Mouse (Mus musculus) heart, embryonic 11.5 days (tissue): ENCODE measurements at regions not wholly inside any gene's neighbourhood (a gene's known extent, or its start where the extent isn't known, plus 50 kb on each side); places are given as distances from the start of the nearest gene placed in this dataset.

Source experiments
- ATAC-seq: fragments of 200-750 bp; cut with Nextera tagmentation; replicated peaks from 2 replicates; pipeline ENCODE4 v1.8.0; 2017; ENCODE audit warnings: moderate library complexity; ENCODE audit not compliant: insufficient number of reproducible peaks, low FRiP score, low TSS enrichment
- H3K27ac ChIP-seq: fragments of 300-500 bp; sonication (generic); 2 replicates; pipeline ENCODE4 v1.5.1; 2014; ENCODE audit warnings: mild to moderate bottlenecking, low read depth, low read length
- H3K27me3 ChIP-seq: fragments of 300-500 bp; sonication (generic); 2 replicates; pipeline ENCODE4 v1.6.1; 2014; ENCODE audit warnings: mild to moderate bottlenecking, low read length, mixed read lengths; ENCODE audit not compliant: control insufficient read depth, insufficient read depth
- H3K36me3 ChIP-seq: fragments of 300-500 bp; sonication (generic); 2 replicates; pipeline ENCODE4 v1.6.1; 2014; ENCODE audit warnings: mild to moderate bottlenecking, low read length, moderate library complexity, mixed read lengths; ENCODE audit not compliant: control insufficient read depth, insufficient read depth
- H3K4me1 ChIP-seq: fragments of 300-500 bp; sonication (generic); 2 replicates; pipeline ENCODE4 v1.6.1; 2014; ENCODE audit warnings: low read length; ENCODE audit not compliant: control insufficient read depth, insufficient read depth
- H3K4me2 ChIP-seq: fragments of 300-500 bp; sonication (generic); 2 replicates; pipeline ENCODE4 v1.6.1; 2014; ENCODE audit warnings: mild to moderate bottlenecking, moderate library complexity
- H3K4me3 ChIP-seq: fragments of 300-500 bp; sonication (generic); 2 replicates; pipeline ENCODE4 v1.5.1; 2014; ENCODE audit warnings: low read depth, low read length
- H3K9ac ChIP-seq: fragments of 300-500 bp; sonication (generic); 2 replicates; pipeline ENCODE4 v1.6.1; 2014; ENCODE audit warnings: mild to moderate bottlenecking, low read depth, low read length, moderate library complexity
- H3K9me3 ChIP-seq: fragments of 300-500 bp; sonication (generic); replicated peaks from 2 replicates; pipeline ENCODE4 v1.6.1; 2016; ENCODE audit warnings: low read length; ENCODE audit not compliant: control insufficient read depth
- WGBS: fragments of 180-500 bp; shearing (Covaris S2); extraction: QIAGEN DNeasy Blood & Tissue Kit; methylation state at CpG from one replicate; pipeline ENCODE4 v1.1.7; 2014; ENCODE audit not compliant: insufficient replicate concordance; 5-methylcytosine and 5-hydroxymethylcytosine counted together

DNA sequence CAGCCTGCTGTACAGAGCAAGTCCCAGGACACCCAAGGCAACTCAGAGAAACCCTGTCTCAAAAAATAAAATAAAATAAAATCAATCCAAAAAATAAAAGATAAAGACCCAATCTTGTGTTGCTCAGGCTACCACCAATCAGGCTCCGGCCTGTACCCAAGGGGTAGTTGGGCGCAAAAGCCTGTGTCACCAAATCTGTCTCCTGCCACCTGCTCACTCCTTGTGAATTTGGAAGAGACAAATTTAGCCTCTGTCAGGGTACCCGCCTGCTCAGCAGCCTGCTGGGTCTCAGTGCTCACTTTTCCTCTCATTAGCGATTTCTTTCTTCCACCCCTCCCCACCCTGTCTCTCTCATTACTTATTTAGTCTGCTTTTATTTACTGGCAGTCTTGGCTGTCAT is 54.6 kb downstream of the Sox4 start:
- Histone ChIP-seq H3K36me3 (no peaks in the 10 kb centered on the region), H3K9me3 (peaks cover 6% of the 10 kb centered on the region), H3K4me3 (no peak overlapping the region), H3K4me1 (no peaks in the 10 kb centered on the region), H3K27ac (no peak overlapping the region), H3K9ac (no peak overlapping the region), H3K4me2 (no peak overlapping the region), H3K27me3 (no peaks in the 10 kb centered on the region)
- WGBS: 75% methylated on average over 4 of the region's 4 CpGs
- ATAC-seq: no peak

DNA sequence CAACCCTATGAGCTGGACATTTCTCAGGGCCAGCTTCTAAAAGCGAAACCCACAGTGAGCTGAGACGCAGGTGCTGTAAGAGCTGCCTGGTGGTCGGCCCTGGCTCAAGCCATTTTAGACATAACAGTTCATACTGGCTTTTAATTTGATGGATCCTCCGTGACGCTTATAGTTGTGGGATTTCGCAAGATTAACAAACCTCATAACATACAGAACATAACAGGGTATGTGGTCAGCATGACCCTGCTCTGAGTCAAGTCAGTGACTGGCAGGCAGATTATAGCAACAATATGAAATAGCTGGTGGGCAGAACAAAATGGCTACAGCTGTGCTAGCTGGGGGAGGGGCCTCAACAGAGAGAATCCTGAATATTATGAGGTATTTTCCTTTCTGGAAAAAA is 60.6 kb downstream of the Sox4 start:
- peaks cover 6% of the 10 kb centered on the region for H3K9me3 ChIP-seq
- no peak overlapping the region for H3K4me2 ChIP-seq
- no peaks in the 10 kb centered on the region for H3K4me1 ChIP-seq
- 87% methylated on average over 6 of the region's 6 CpGs for WGBS
- no peak overlapping the region for H3K9ac ChIP-seq
- H3K4me3 ChIP-seq: no peak overlapping the region
- 0 out of 2 replicates have a peak, but pooled peaks cover 4% of the 10 kb centered on the region for H3K27me3 ChIP-seq
- no peak for ATAC-seq
- no peaks in the 10 kb centered on the region for H3K36me3 ChIP-seq
- H3K27ac ChIP-seq: no peak overlapping the region

GRCm38 (mm10) chr13:28887098-28887497 is 66.4 kb downstream of the Sox4 start:
- Histone ChIP-seq H3K4me1 (peaks cover 3% of the 10 kb centered on the region; the same call in 1 of the 2 replicates), H3K27me3 (peaks cover 31% of the 10 kb centered on the region), H3K4me3 (no peak overlapping the region), H3K9ac (no peak overlapping the region), H3K9me3 (no peaks in the 10 kb centered on the region), H3K4me2 (peak overlapping the region; percentile 48), H3K36me3 (no peaks in the 10 kb centered on the region), H3K27ac (no peak overlapping the region)
- 12% methylated on average over 13 of the region's 13 CpGs for WGBS
- ATAC-seq: no peak

- H3K9ac ChIP-seq: no peak overlapping the region
- H3K27me3 ChIP-seq: peaks cover 31% of the 10 kb centered on the region
- peaks cover 3% of the 10 kb centered on the region; the same call in 1 of the 2 replicates for H3K4me1 ChIP-seq
- no peaks in the 10 kb centered on the region for H3K9me3 ChIP-seq
- H3K4me2 ChIP-seq: peak overlapping the region; percentile 48
- ATAC-seq: no peak
- no peaks in the 10 kb centered on the region for H3K36me3 ChIP-seq
- no peak overlapping the region for H3K27ac ChIP-seq
- no peak overlapping the region for H3K4me3 ChIP-seq
- WGBS: 4% methylated on average over 11 of the region's 11 CpGs
These were observed 66.8 kb downstream of the Sox4 start for GRCm38 (mm10) chr13:28886691-28887090.

GRCm38 (mm10) chr13:28885083-28886037 is 68.2 kb downstream of the Sox4 start:
- Histone ChIP-seq H3K27ac (no peak overlapping the region), H3K4me3 (peak overlapping the region; percentile 55), H3K9me3 (no peaks in the 10 kb centered on the region), H3K4me2 (peak overlapping the region; percentile 77), H3K36me3 (no peaks in the 10 kb centered on the region), H3K4me1 (peaks cover 3% of the 10 kb centered on the region; the same call in 1 of the 2 replicates), H3K9ac (peak overlapping the region; percentile 72), H3K27me3 (peaks cover 31% of the 10 kb centered on the region)
- ATAC-seq: no peak
- under 1% methylated on average over 28 of the region's 30 CpGs for WGBS

- Histone ChIP-seq H3K4me1 (peaks cover 3% of the 10 kb centered on the region; the same call in 1 of the 2 replicates), H3K9me3 (no peaks in the 10 kb centered on the region), H3K4me2 (peak overlapping the region; percentile 77), H3K27me3 (peaks cover 31% of the 10 kb centered on the region), H3K36me3 (no peaks in the 10 kb centered on the region), H3K27ac (no peak overlapping the region), H3K9ac (peak overlapping the region; percentile 72), H3K4me3 (peak overlapping the region; percentile 55)
- ATAC-seq: no peak
- under 1% methylated on average over 26 of the region's 26 CpGs for WGBS
These were observed 69.2 kb downstream of the Sox4 start for GRCm38 (mm10) chr13:28884191-28884820.

- Histone ChIP-seq H3K36me3 (no peaks in the 10 kb centered on the region), H3K4me2 (peak overlapping the region; percentile 77), H3K4me1 (peaks cover 7% of the 10 kb centered on the region; the same call in 1 of the 2 replicates), H3K9me3 (no peaks in the 10 kb centered on the region), H3K4me3 (peak overlapping the region; percentile 55), H3K27ac (no peak overlapping the region), H3K27me3 (peaks cover 31% of the 10 kb centered on the region), H3K9ac (peak overlapping the region; percentile 72; the same call in 1 of the 2 replicates)
- no peak for ATAC-seq
- 43% methylated on average over 8 of the region's 8 CpGs for WGBS
These were observed 70.1 kb downstream of the Sox4 start for GRCm38 (mm10) chr13:28883398-28883797.

- Histone ChIP-seq H3K4me2 (no peak overlapping the region), H3K4me1 (peaks cover 15% of the 10 kb centered on the region), H3K9me3 (no peaks in the 10 kb centered on the region), H3K9ac (no peak overlapping the region), H3K36me3 (no peaks in the 10 kb centered on the region), H3K4me3 (no peak overlapping the region), H3K27me3 (peaks cover 8% of the 10 kb centered on the region), H3K27ac (no peak overlapping the region)
- 52% methylated on average over 6 of the region's 6 CpGs for WGBS
- ATAC-seq: no peak
These were observed 72.6 kb downstream of the Sox4 start for GRCm38 (mm10) chr13:28880888-28881287.
